8 mouse cellular contexts compared by ENCODE assay signal in the genomic region with DNA sequence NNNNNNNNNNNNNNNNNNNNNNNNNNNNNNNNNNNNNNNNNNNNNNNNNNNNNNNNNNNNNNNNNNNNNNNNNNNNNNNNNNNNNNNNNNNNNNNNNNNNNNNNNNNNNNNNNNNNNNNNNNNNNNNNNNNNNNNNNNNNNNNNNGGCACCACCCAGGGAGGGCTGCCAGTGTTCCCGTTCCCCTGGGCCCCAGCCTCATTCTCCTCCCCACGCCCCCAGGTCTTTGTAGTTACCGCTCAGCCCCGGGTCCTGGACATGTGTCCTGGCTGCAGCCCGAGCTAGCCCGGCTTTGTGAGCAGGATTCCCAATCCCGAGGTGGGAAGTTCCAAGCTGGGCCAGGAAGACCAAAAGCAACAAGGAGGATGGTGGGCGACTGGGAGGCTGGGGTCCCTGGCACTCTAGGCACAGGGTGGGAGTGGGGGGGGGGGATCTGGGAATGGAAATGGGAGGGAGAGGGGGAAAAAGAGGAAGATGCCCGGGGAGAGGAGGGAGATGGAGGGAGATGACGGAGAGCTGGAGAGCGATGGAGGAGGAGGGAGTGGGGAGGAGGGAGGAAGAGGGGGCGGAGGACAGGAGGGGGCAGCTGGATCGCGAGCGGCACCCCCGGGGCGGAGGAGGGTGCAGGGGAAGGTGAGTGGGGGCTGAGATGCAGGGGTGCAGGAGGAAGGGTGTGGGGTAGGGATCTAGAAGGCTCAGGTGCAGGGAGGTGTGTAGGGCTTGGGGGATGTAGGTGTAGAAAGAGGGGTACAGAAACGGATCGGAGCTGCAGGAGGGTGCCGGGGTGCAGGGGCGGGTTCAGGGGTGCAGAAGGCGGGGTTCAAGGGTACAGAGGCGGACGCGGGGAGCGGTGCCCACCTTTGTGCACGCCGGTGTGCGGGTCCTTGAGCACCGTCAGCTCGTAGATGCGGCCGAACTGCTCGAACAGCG. TPM values are rescaled to one million over a fixed set of nuclear protein-coding genes. Genes with fewer than 3 reads are reported as not detected.
DNase-seq lines count a peak whose midpoint lies in the region; ATAC-seq lines count a peak whose summit lies in the region.

No protein-coding gene starts in this region.

- H3K9me3 ChIP-seq in neural tube, embryonic 12.5 days: no peaks in the 10 kb centered on the region

- H3K9ac ChIP-seq in neural tube, embryonic 12.5 days: peak overlapping the region; percentile 76

- H3K36me3 ChIP-seq in neural tube, embryonic 12.5 days: peaks cover 8% of the 10 kb centered on the region

- H3K4me3 ChIP-seq in neural tube, embryonic 12.5 days: peak overlapping the region; percentile 53

- H3K4me2 ChIP-seq in neural tube, embryonic 12.5 days (replicated peaks): peak overlapping the region; percentile 68

- DNase-seq in cerebellum, adult 11-12 months: peak; percentile 62
- no peak for DNase-seq in cerebellum, postnatal 36 days
- peak; percentile 33 for DNase-seq in retina, postnatal 1 day
- no peak for DNase-seq in retina, embryonic 14.5 days (ENCODE audit: low spot score)
- no peak for DNase-seq in gastrocnemius, postnatal 4 days (ENCODE audit: low spot score in 2 of 2)

- H3K4me1 ChIP-seq in neural tube, embryonic 12.5 days: peaks cover 41% of the 10 kb centered on the region

- 3% methylated on average over 35 of the region's 35 CpGs for WGBS in neural tube, embryonic 12.5 days

- H3K27me3 ChIP-seq in neural tube, embryonic 12.5 days (replicated peaks): peaks cover 21% of the 10 kb centered on the region

- no peak overlapping the region for H3K27ac ChIP-seq in neural tube, embryonic 12.5 days

- peak; percentile 49 for ATAC-seq in inflammation-experienced regulatory T-cells, adult 6 months
- peak; percentile 11 for ATAC-seq in neural tube, embryonic 12.5 days (ENCODE audit: low FRiP score, low read depth)
- no peak for ATAC-seq in activated CD4-positive, CD25-positive, alpha-beta regulatory T cell, adult 4 months

RNA-seq across cellular contexts. Expression of a gene that starts 0.6 kb away (rescaled TPM):
- 1 to 10 TPM; 1.1 to 1.4 (median 1.2) TPM for polyA plus RNA-seq in inflammation-experienced regulatory T-cells, adult 6 months (2017; shearing (Covaris generic))
- 32.3 and 33.0 TPM in 2 replicates for polyA plus RNA-seq in neural tube, embryonic 12.5 days (2016; fragmentation: Nextera tagmentation; extraction: Ambion mirVana)
- under 1 TPM; 0.47 to 0.52 TPM for total RNA-seq in gastrocnemius, postnatal 4 days (2021)
- 1 to 10 TPM in 1 of 2 experiments, under 1 TPM in 1; 0.44 to 1.5 TPM for polyA plus RNA-seq in activated CD4-positive, CD25-positive, alpha-beta regulatory T cell, adult 4 months (2017; shearing (Covaris generic))

RNA-seq across cellular contexts. Expression of a gene that starts 14.3 kb away (rescaled TPM):
- polyA plus RNA-seq in inflammation-experienced regulatory T-cells, adult 6 months (2017; shearing (Covaris generic)): 10 to 100 TPM; 34.3 to 41.1 (median 36.9) TPM
- 73.2 and 78.4 TPM in 2 replicates for polyA plus RNA-seq in neural tube, embryonic 12.5 days (2016; fragmentation: Nextera tagmentation; extraction: Ambion mirVana)
- 10 to 100 TPM; 59.3 to 61.3 TPM for total RNA-seq in gastrocnemius, postnatal 4 days (2021)
- polyA plus RNA-seq in activated CD4-positive, CD25-positive, alpha-beta regulatory T cell, adult 4 months (2017; shearing (Covaris generic)): 10 to 100 TPM; 33.4 to 41.8 TPM

RNA-seq across cellular contexts. Expression of a gene that starts 18.1 kb away (rescaled TPM):
- polyA plus RNA-seq in inflammation-experienced regulatory T-cells, adult 6 months (2017; shearing (Covaris generic)): 10 to 100 TPM; 49.1 to 93.2 (median 50.3) TPM
- polyA plus RNA-seq in neural tube, embryonic 12.5 days (2016; fragmentation: Nextera tagmentation; extraction: Ambion mirVana): 0.51 and 0.56 TPM in 2 replicates
- under 1 TPM; 0.37 to 0.54 TPM for total RNA-seq in gastrocnemius, postnatal 4 days (2021)
- 10 to 100 TPM; 70.0 to 70.7 TPM for polyA plus RNA-seq in activated CD4-positive, CD25-positive, alpha-beta regulatory T cell, adult 4 months (2017; shearing (Covaris generic))

RNA-seq across cellular contexts. Expression of a gene that starts 26.4 kb away (rescaled TPM):
- 10 to 100 TPM; 13.8 to 17.2 (median 15.0) TPM for polyA plus RNA-seq in inflammation-experienced regulatory T-cells, adult 6 months (2017; shearing (Covaris generic))
- 21.7 and 22.2 TPM in 2 replicates for polyA plus RNA-seq in neural tube, embryonic 12.5 days (2016; fragmentation: Nextera tagmentation; extraction: Ambion mirVana)
- total RNA-seq in gastrocnemius, postnatal 4 days (2021): 100 to 1,000 TPM; 274 to 335 TPM
- 10 to 100 TPM; 15.2 to 16.0 TPM for polyA plus RNA-seq in activated CD4-positive, CD25-positive, alpha-beta regulatory T cell, adult 4 months (2017; shearing (Covaris generic))

RNA-seq across cellular contexts. Expression of a gene that starts 42.2 kb away (rescaled TPM):
- polyA plus RNA-seq in inflammation-experienced regulatory T-cells, adult 6 months (2017; shearing (Covaris generic)): 100 to 1,000 TPM in 1 of 3 experiments, 10 to 100 TPM in 2; 23.1 to 102 (median 24.3) TPM
- 0.81 and 1.2 TPM in 2 replicates for polyA plus RNA-seq in neural tube, embryonic 12.5 days (2016; fragmentation: Nextera tagmentation; extraction: Ambion mirVana)
- total RNA-seq in gastrocnemius, postnatal 4 days (2021): 1 to 10 TPM; 1.1 to 1.8 TPM
- polyA plus RNA-seq in activated CD4-positive, CD25-positive, alpha-beta regulatory T cell, adult 4 months (2017; shearing (Covaris generic)): 10 to 100 TPM; 55.2 to 62.0 TPM

Comparison
In these comparisons a context has a peak if more than half of its experiments do, and no peak if none do; other contexts are left out.
1. DNase-seq: peak in cerebellum, adult 11-12 months (single experiment) and retina, postnatal 1 day (single experiment); none in cerebellum, postnatal 36 days (0 of 2), retina, embryonic 14.5 days (single experiment) and gastrocnemius, postnatal 4 days (0 of 2).
2. RNA of a gene that starts 0.6 kb away (polyA plus RNA-seq): 32.3 to 33.0 TPM in neural tube, embryonic 12.5 days; 0.44 to 1.5 TPM in activated CD4-positive, CD25-positive, alpha-beta regulatory T cell, adult 4 months and 1.1 to 1.4 TPM in inflammation-experienced regulatory T-cells, adult 6 months; every median in the first group is over 10 times any median in the second.
3. RNA of a gene that starts 18.1 kb away (polyA plus RNA-seq): 70.0 to 70.7 TPM in activated CD4-positive, CD25-positive, alpha-beta regulatory T cell, adult 4 months and 49.1 to 93.2 TPM in inflammation-experienced regulatory T-cells, adult 6 months; 0.51 to 0.56 TPM in neural tube, embryonic 12.5 days; every median in the first group is over 10 times any median in the second.